Mouse (Mus musculus) midbrain, embryonic 12.5 days (tissue): ENCODE data around the gene Rps16. TPM values are rescaled to one million over a fixed set of nuclear protein-coding genes. Genes with fewer than 3 reads are reported as not detected.
A peak's percentile ranks its signal among the peaks of the same experiment; 100 is the strongest.

Source experiments
- ATAC-seq: fragments of 200-750 bp; cut with Nextera tagmentation; 2 replicates; pipeline ENCODE4 v1.8.0; 2017; ENCODE audit warnings: low read depth, moderate TSS enrichment, moderate library complexity; ENCODE audit not compliant: low FRiP score
- H3K27ac ChIP-seq: fragments of 300-500 bp; sonication (generic); replicated peaks from 2 replicates; pipeline ENCODE4 v1.5.1; 2016; ENCODE audit warnings: mild to moderate bottlenecking
- H3K27me3 ChIP-seq: fragments of 300-500 bp; sonication (generic); 2 replicates; pipeline ENCODE4 v1.6.1; 2016; ENCODE audit warnings: mild to moderate bottlenecking
- H3K36me3 ChIP-seq: fragments of 300-500 bp; sonication (generic); 2 replicates; pipeline ENCODE4 v1.6.1; 2016
- H3K4me1 ChIP-seq: fragments of 300-500 bp; sonication (generic); 2 replicates; pipeline ENCODE4 v1.6.1; 2016
- H3K4me2 ChIP-seq: fragments of 300-500 bp; sonication (generic); replicated peaks from 2 replicates; pipeline ENCODE4 v1.6.1; 2016; ENCODE audit warnings: mild to moderate bottlenecking, moderate library complexity
- H3K4me3 ChIP-seq: fragments of 300-500 bp; sonication (generic); 2 replicates; pipeline ENCODE4 v1.5.1; 2016; ENCODE audit warnings: mild to moderate bottlenecking
- H3K9ac ChIP-seq: fragments of 300-500 bp; sonication (generic); replicated peaks from 2 replicates; pipeline ENCODE4 v1.6.1; 2016; ENCODE audit warnings: mild to moderate bottlenecking, moderate library complexity
- H3K9me3 ChIP-seq: fragments of 300-500 bp; sonication (generic); 2 replicates; pipeline ENCODE4 v1.6.1; 2016; ENCODE audit warnings: mild to moderate bottlenecking
- WGBS: fragments of 180-500 bp; shearing (Covaris S2); methylation state at CpG from one replicate; pipeline ENCODE4 v1.1.7; 2016; 5-methylcytosine and 5-hydroxymethylcytosine counted together
- polyA plus RNA-seq: library from polyadenylated mRNA; unstranded; fragments of >200 nt; fragmentation: Nextera tagmentation; extraction: Ambion mirVana; gene quantifications from 2 replicates; pipeline ENCODE4 v1.2.1, GENCODE M21; 2016

Gene Rps16
- polyA plus RNA-seq, 1 experiment from 2014 or later: 544 TPM

- H3K4me3 ChIP-seq: peak overlapping the region; percentile 39
- H3K36me3 ChIP-seq: no peaks in the 10 kb centered on the region
- H3K9ac ChIP-seq: peak overlapping the region; percentile 57
- peak overlapping the region; percentile 93 for H3K27ac ChIP-seq
- peaks cover 23% of the 10 kb centered on the region for H3K27me3 ChIP-seq
- peaks cover 50% of the 10 kb centered on the region for H3K4me1 ChIP-seq
- no peak for ATAC-seq
- H3K4me2 ChIP-seq: peak overlapping the region; percentile 58
- 3% methylated on average over 30 of the region's 30 CpGs for WGBS
- H3K9me3 ChIP-seq: no peaks in the 10 kb centered on the region
Observed at GRCm38 (mm10) chr7:28376011-28376771, 25.7 kb downstream of the Rps16 start.

GRCm38 (mm10) chr7:28377190-28378065 is 27.0 kb downstream of the Rps16 start:
- Histone ChIP-seq H3K4me1 (peaks cover 60% of the 10 kb centered on the region), H3K4me3 (peak overlapping the region; percentile 52), H3K9ac (peak overlapping the region; percentile 70; the same call in 1 of the 2 replicates), H3K4me2 (peak overlapping the region; percentile 74), H3K27me3 (peaks cover 23% of the 10 kb centered on the region), H3K27ac (no peak overlapping the region), H3K9me3 (no peaks in the 10 kb centered on the region), H3K36me3 (no peaks in the 10 kb centered on the region)
- 76% methylated on average over 18 of the region's 18 CpGs for WGBS
- no peak for ATAC-seq

GRCm38 (mm10) chr7:28378066-28378690 is 27.7 kb downstream of the Rps16 start:
- Histone ChIP-seq H3K4me1 (peaks cover 68% of the 10 kb centered on the region), H3K9ac (peak overlapping the region; percentile 70), H3K4me3 (peak overlapping the region; percentile 52), H3K27me3 (peaks cover 23% of the 10 kb centered on the region), H3K36me3 (no peaks in the 10 kb centered on the region), H3K4me2 (peak overlapping the region; percentile 74), H3K27ac (no peak overlapping the region), H3K9me3 (no peaks in the 10 kb centered on the region)
- 53% methylated on average over 32 of the region's 32 CpGs for WGBS
- ATAC-seq: no peak

GRCm38 (mm10) chr7:28378769-28379651 is 28.6 kb downstream of the Rps16 start:
- H3K9me3 ChIP-seq: no peaks in the 10 kb centered on the region
- peak; percentile 61 for ATAC-seq
- peak overlapping the region; percentile 52 for H3K4me3 ChIP-seq
- H3K4me1 ChIP-seq: peaks cover 69% of the 10 kb centered on the region
- peak overlapping the region; percentile 70 for H3K9ac ChIP-seq
- H3K36me3 ChIP-seq: no peaks in the 10 kb centered on the region
- peak overlapping the region; percentile 60 for H3K27ac ChIP-seq
- H3K4me2 ChIP-seq: peak overlapping the region; percentile 74
- under 1% methylated on average over 53 of the region's 53 CpGs for WGBS
- peaks cover 23% of the 10 kb centered on the region for H3K27me3 ChIP-seq

- Histone ChIP-seq H3K4me2 (peak within 1 kb of the TSS; percentile 74), H3K4me3 (peak within 1 kb of the TSS; percentile 52), H3K9ac (peak within 1 kb of the TSS; percentile 70), H3K4me1 (peaks cover 63% of the 10 kb centered on the region), H3K9me3 (no peaks in the 10 kb centered on the region), H3K36me3 (peaks cover 3% of the 10 kb centered on the region; the same call in 1 of the 2 replicates), H3K27ac (peak within 1 kb of the TSS; percentile 68), H3K27me3 (peaks cover 23% of the 10 kb centered on the region)
- 58% methylated on average over 17 of the region's 17 CpGs for WGBS
- ATAC-seq: no peak
Observed at GRCm38 (mm10) chr7:28380237-28381016, 30.0 kb downstream of the Rps16 start, which contains the start of gene Zfp36. Gene Zfp36, minus strand, starts transcription at chr7:28380253.

GRCm38 (mm10) chr7:28381017-28381790 is 30.8 kb downstream of the Rps16 start:
- peak overlapping the region; percentile 25 for H3K4me3 ChIP-seq
- no peak for ATAC-seq
- peaks cover 58% of the 10 kb centered on the region for H3K4me1 ChIP-seq
- H3K36me3 ChIP-seq: peaks cover 11% of the 10 kb centered on the region
- WGBS: 4% methylated on average over 30 of the region's 30 CpGs
- H3K4me2 ChIP-seq: peak overlapping the region; percentile 46
- H3K9ac ChIP-seq: peak overlapping the region; percentile 38
- no peaks in the 10 kb centered on the region for H3K9me3 ChIP-seq
- H3K27me3 ChIP-seq: peaks cover 23% of the 10 kb centered on the region
- H3K27ac ChIP-seq: peak overlapping the region; percentile 68

GRCm38 (mm10) chr7:28381938-28382337 is 31.5 kb downstream of the Rps16 start:
- peak overlapping the region; percentile 25 for H3K4me3 ChIP-seq
- H3K27me3 ChIP-seq: peaks cover 20% of the 10 kb centered on the region
- H3K4me1 ChIP-seq: peaks cover 53% of the 10 kb centered on the region
- H3K9ac ChIP-seq: peak overlapping the region; percentile 38; the same call in 1 of the 2 replicates
- H3K9me3 ChIP-seq: no peaks in the 10 kb centered on the region
- peak overlapping the region; percentile 46 for H3K4me2 ChIP-seq
- H3K27ac ChIP-seq: peak overlapping the region; percentile 68
- 0 out of 2 replicates have a peak, but pooled peaks have one; percentile 19 for ATAC-seq
- H3K36me3 ChIP-seq: peaks cover 12% of the 10 kb centered on the region
- 8% methylated on average over 20 of the region's 20 CpGs for WGBS

GRCm38 (mm10) chr7:28382347-28382951 is 32.0 kb downstream of the Rps16 start:
- peak overlapping the region; percentile 68 for H3K27ac ChIP-seq
- H3K4me1 ChIP-seq: peaks cover 49% of the 10 kb centered on the region
- H3K9me3 ChIP-seq: no peaks in the 10 kb centered on the region
- H3K27me3 ChIP-seq: peaks cover 15% of the 10 kb centered on the region
- H3K4me3 ChIP-seq: peak overlapping the region; percentile 25
- ATAC-seq: no peak
- 70% methylated on average over 10 of the region's 12 CpGs for WGBS
- 0 out of 2 replicates have a peak overlapping the region, but pooled peaks have one; percentile 38 for H3K9ac ChIP-seq
- peak overlapping the region; percentile 46 for H3K4me2 ChIP-seq
- H3K36me3 ChIP-seq: peaks cover 14% of the 10 kb centered on the region

- 83% methylated on average over 11 of the region's 11 CpGs for WGBS
- Histone ChIP-seq H3K4me3 (no peak overlapping the region), H3K9me3 (no peaks in the 10 kb centered on the region), H3K36me3 (peaks cover 19% of the 10 kb centered on the region), H3K9ac (no peak overlapping the region), H3K27ac (no peak overlapping the region), H3K4me2 (no peak overlapping the region), H3K4me1 (peaks cover 44% of the 10 kb centered on the region), H3K27me3 (peaks cover 9% of the 10 kb centered on the region)
- no peak for ATAC-seq
Observed at GRCm38 (mm10) chr7:28382981-28383396, 32.5 kb downstream of the Rps16 start.
